Mouse (Mus musculus) heart, postnatal 0 days (tissue): Measurements from ENCODE around the gene Trem1. TPM values are rescaled to one million over a fixed set of nuclear protein-coding genes. Genes with fewer than 3 reads are reported as not detected.

ENCODE experiments used
- ATAC-seq: fragments of 200-750 bp; cut with Nextera tagmentation; 2 replicates; pipeline ENCODE4 v1.8.0; 2017; ENCODE audit warnings: low read depth, moderate number of reproducible peaks, moderate library complexity; ENCODE audit not compliant: insufficient read depth
- DNase-seq: peaks from one replicate; pipeline ENCODE4 v3.0.0-alpha.2; 2016; ENCODE audit warnings: low spot score
- H3K27ac ChIP-seq: fragments of 300-500 bp; sonication (generic); 2 replicates; pipeline ENCODE4 v1.5.1; 2014; ENCODE audit warnings: low read depth, mild to moderate bottlenecking
- H3K27me3 ChIP-seq: fragments of 300-500 bp; sonication (generic); 2 replicates; pipeline ENCODE4 v1.6.1; 2014; ENCODE audit warnings: low read length, mixed read lengths; ENCODE audit not compliant: control insufficient read depth, insufficient read depth
- H3K36me3 ChIP-seq: fragments of 300-500 bp; sonication (generic); replicated peaks from 2 replicates; pipeline ENCODE4 v1.6.1; 2014; ENCODE audit warnings: low read length, mixed read lengths; ENCODE audit not compliant: control insufficient read depth, insufficient read depth
- H3K4me1 ChIP-seq: fragments of 300-500 bp; sonication (generic); 2 replicates; pipeline ENCODE4 v1.6.1; 2014; ENCODE audit warnings: antibody characterized with exemption; ENCODE audit not compliant: control insufficient read depth, insufficient read depth
- H3K4me2 ChIP-seq: fragments of 300-500 bp; sonication (generic); 2 replicates; pipeline ENCODE4 v1.6.1; 2014; ENCODE audit warnings: low read depth, mild to moderate bottlenecking, low read length, moderate library complexity
- H3K4me3 ChIP-seq: fragments of 300-500 bp; sonication (generic); 2 replicates; pipeline ENCODE4 v1.5.1; 2014; ENCODE audit warnings: low read depth, low read length
- H3K9ac ChIP-seq: fragments of 300-500 bp; sonication (generic); replicated peaks from 2 replicates; pipeline ENCODE4 v1.6.1; 2014; ENCODE audit warnings: low read depth, low read length, mixed read lengths
- H3K9me3 ChIP-seq: fragments of 300-500 bp; sonication (generic); replicated peaks from 2 replicates; pipeline ENCODE4 v1.6.1; 2016; ENCODE audit warnings: low read length; ENCODE audit not compliant: control insufficient read depth
- CTCF ChIP-seq: IDR thresholded peaks from 2 replicates; pipeline ENCODE4 v1.5.1; 2016; ENCODE audit warnings: antibody characterized with exemption, control low read depth, low read depth
- EP300 ChIP-seq: IDR thresholded peaks from 2 replicates; pipeline ENCODE4 v1.6.1; 2016; ENCODE audit warnings: antibody characterized with exemption, low read depth
- WGBS: fragments of 180-500 bp; shearing (Covaris S2); extraction: QIAGEN DNeasy Blood & Tissue Kit; methylation state at CpG from one replicate; pipeline ENCODE4 v1.1.7; 2014; 5-methylcytosine and 5-hydroxymethylcytosine counted together
- polyA plus RNA-seq: library from polyadenylated mRNA; unstranded; fragments of >200 nt; fragmentation: Nextera tagmentation; extraction: Ambion mirVana; gene quantifications from 2 replicates; pipeline ENCODE4 v1.2.1, GENCODE M21; 2015
- total RNA-seq: library from RNA; depleted of rRNA; stranded (reverse); fragments of >200 nt; gene quantifications from 2 replicates; pipeline ENCODE4 v1.2.3, GENCODE M21; 2014; ENCODE audit warnings: low replicate concordance

The Trem1 gene
- total and polyA plus RNA-seq, 2 experiments from 2014 or later, result 0.04 to 1.6 TPM

GRCm38 (mm10) chr17:48263741-48264362 is 31.3 kb downstream of the Trem1 start, which contains the start of gene Treml4:
Treml4 (plus strand) TSS chr17:48264295.
- no peak for TF ChIP-seq EP300
- TF ChIP-seq CTCF, result no peak
- Histone ChIP-seq H3K4me2 (no peak within 1 kb of the TSS), H3K27ac (no peak within 1 kb of the TSS), H3K27me3 (no peaks in the 10 kb centered on the region), H3K4me3 (no peak within 1 kb of the TSS), H3K36me3 (no peaks in the 10 kb centered on the region), H3K4me1 (no peaks in the 10 kb centered on the region), H3K9me3 (peaks cover 12% of the 10 kb centered on the region), H3K9ac (no peak within 1 kb of the TSS)
- 74% methylated on average over 3 of the region's 3 CpGs for WGBS
- no peak for DNase-seq
- no peak for ATAC-seq

- H3K27ac ChIP-seq, result no peak overlapping the region
- no peaks in the 10 kb centered on the region for H3K4me1 ChIP-seq
- ATAC-seq (no peak), DNase-seq (no peak)
- H3K9ac ChIP-seq, result no peak overlapping the region
- 86% methylated on average over 7 of the region's 7 CpGs for WGBS
- H3K4me2 ChIP-seq, result no peak overlapping the region
- no peak overlapping the region for H3K4me3 ChIP-seq
- H3K9me3 ChIP-seq, result peaks cover 4% of the 10 kb centered on the region
- no peaks in the 10 kb centered on the region for H3K36me3 ChIP-seq
- TF ChIP-seq EP300 (no peak), CTCF (no peak)
- H3K27me3 ChIP-seq, result no peaks in the 10 kb centered on the region
Measured at GRCm38 (mm10) chr17:48264662-48265061, 32.1 kb downstream of the Trem1 start.

GRCm38 (mm10) chr17:48266138-48266537 is 33.6 kb downstream of the Trem1 start:
- Histone ChIP-seq H3K9me3 (no peaks in the 10 kb centered on the region), H3K4me3 (no peak overlapping the region), H3K4me2 (no peak overlapping the region), H3K27ac (no peak overlapping the region), H3K27me3 (no peaks in the 10 kb centered on the region), H3K4me1 (no peaks in the 10 kb centered on the region), H3K9ac (no peak overlapping the region), H3K36me3 (no peaks in the 10 kb centered on the region)
- no peak for TF ChIP-seq CTCF
- no peak for TF ChIP-seq EP300
- 48% methylated on average over 2 of the region's 2 CpGs for WGBS
- ATAC-seq (no peak), DNase-seq (no peak)

GRCm38 (mm10) chr17:48266610-48267304 is 34.2 kb downstream of the Trem1 start:
- DNase-seq, result no peak
- no peak overlapping the region for H3K9ac ChIP-seq
- no peaks in the 10 kb centered on the region for H3K9me3 ChIP-seq
- no peak for TF ChIP-seq CTCF
- no peak for TF ChIP-seq EP300
- no peak overlapping the region for H3K4me2 ChIP-seq
- H3K36me3 ChIP-seq, result no peaks in the 10 kb centered on the region
- no peaks in the 10 kb centered on the region for H3K4me1 ChIP-seq
- no peaks in the 10 kb centered on the region for H3K27me3 ChIP-seq
- H3K27ac ChIP-seq, result no peak overlapping the region
- 30% methylated on average over 2 of the region's 2 CpGs for WGBS
- H3K4me3 ChIP-seq, result no peak overlapping the region
- no peak for ATAC-seq

GRCm38 (mm10) chr17:48267591-48267990 is 35.0 kb downstream of the Trem1 start:
- Histone ChIP-seq H3K4me1 (no peaks in the 10 kb centered on the region), H3K4me3 (no peak overlapping the region), H3K4me2 (no peak overlapping the region), H3K36me3 (no peaks in the 10 kb centered on the region), H3K9ac (no peak overlapping the region), H3K9me3 (no peaks in the 10 kb centered on the region), H3K27me3 (no peaks in the 10 kb centered on the region), H3K27ac (no peak overlapping the region)
- DNase-seq, result no peak
- no peak for ATAC-seq
- no peak for TF ChIP-seq CTCF
- TF ChIP-seq EP300, result no peak
- WGBS, result 88% methylated on average over 1 of the region's 1 CpGs
